Mouse (Mus musculus): Measurements from ENCODE around the gene Kif6. TPM values are rescaled to one million over a fixed set of nuclear protein-coding genes. Genes with fewer than 3 reads are reported as not detected.

Gene Kif6
- total and polyA plus RNA-seq, 3 experiments = 2.1 to 2.6 (median 2.3) TPM

DNA sequence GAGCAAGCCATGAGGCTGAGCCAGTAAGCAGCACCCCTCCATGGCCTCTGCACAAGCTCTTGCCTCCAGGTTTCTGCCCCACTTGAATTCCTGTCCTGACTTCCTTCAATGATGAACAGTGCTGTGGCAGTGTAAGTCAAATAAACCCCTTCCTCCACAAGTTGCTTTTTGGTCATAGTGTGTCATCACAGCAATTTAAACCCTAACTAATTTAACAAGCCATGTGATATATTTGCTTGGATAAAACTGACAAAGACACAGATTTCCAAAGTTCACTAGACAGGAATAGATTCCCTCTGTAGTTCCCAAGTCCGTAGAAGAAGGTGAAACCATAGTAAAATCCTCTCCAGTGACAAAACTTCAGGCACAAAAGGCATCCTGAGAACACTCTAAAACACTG, 114.9 kb downstream of the Kif6 start:
- WGBS = 79% methylated on average over 1 of the region's 1 CpGs
- H3K36me3 ChIP-seq (ENCODE audit: control insufficient read depth, insufficient read depth, low read length) = no peaks in the 10 kb centered on the region
- H3K27ac ChIP-seq = no peak overlapping the region
- H3K4me1 ChIP-seq (ENCODE audit: control insufficient read depth, insufficient read depth, low read length) = peaks cover 2% of the 10 kb centered on the region; the same call in 1 of the 2 replicates
- H3K9ac ChIP-seq (ENCODE audit: low read depth, low read length) = no peak overlapping the region
- no peaks in the 10 kb centered on the region for H3K27me3 ChIP-seq (ENCODE audit: control insufficient read depth, insufficient read depth, low read length)
- TF ChIP-seq POLR2A (IDR thresholded peaks at IDR 0.05; ENCODE audit: insufficient read depth, low read depth, low read length) = no peak
- TF ChIP-seq EP300 (IDR thresholded peaks at IDR 0.05; ENCODE audit: insufficient read depth, low read depth, low read length) = no peak
- no peak for TF ChIP-seq CTCF (IDR thresholded peaks at IDR 0.05)
- DNase-seq = no peak
- intact Hi-C loops (cut with DNase I) = no loop called here
- H3K4me3 ChIP-seq = no peak overlapping the region
- no peaks in the 10 kb centered on the region for H3K79me2 ChIP-seq (replicated peaks; ENCODE audit: control insufficient read depth, insufficient read depth, low read length)

DNA sequence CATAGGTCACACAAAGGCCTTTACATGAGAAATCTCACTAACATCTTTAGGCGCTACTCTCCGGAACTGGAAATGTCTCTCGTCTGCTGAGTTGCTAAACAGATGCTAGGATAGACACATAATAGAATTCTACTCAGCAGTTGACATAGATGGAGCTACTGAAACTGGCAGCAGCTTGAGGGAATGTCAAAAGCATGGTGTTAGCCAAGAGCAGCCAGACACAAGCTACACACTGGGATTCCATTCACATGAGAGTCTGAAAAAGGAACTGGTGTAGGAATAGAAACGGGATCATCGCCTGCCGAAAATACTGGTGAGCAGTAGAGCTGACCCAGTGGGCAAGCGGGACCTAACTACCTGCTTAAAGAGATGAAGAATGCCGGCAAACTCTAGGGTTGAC, 117.8 kb downstream of the Kif6 start:
- intact Hi-C loops (cut with DNase I) = no loop called here
- 0 out of 2 replicates have a peak, but pooled peaks have one; percentile 15 for TF ChIP-seq EP300 (IDR thresholded peaks at IDR 0.05; ENCODE audit: insufficient read depth, low read depth, low read length)
- no peak for TF ChIP-seq POLR2A (IDR thresholded peaks at IDR 0.05; ENCODE audit: insufficient read depth, low read depth, low read length)
- Histone ChIP-seq H3K27me3 (ENCODE audit: control insufficient read depth, insufficient read depth, low read length) (no peaks in the 10 kb centered on the region), H3K9ac (ENCODE audit: low read depth, low read length) (no peak overlapping the region), H3K27ac (peak overlapping the region; percentile 52), H3K79me2 (replicated peaks; ENCODE audit: control insufficient read depth, insufficient read depth, low read length) (no peaks in the 10 kb centered on the region), H3K4me1 (ENCODE audit: control insufficient read depth, insufficient read depth, low read length) (no peaks in the 10 kb centered on the region; the same call in 1 of the 2 replicates), H3K4me3 (no peak overlapping the region), H3K36me3 (ENCODE audit: control insufficient read depth, insufficient read depth, low read length) (no peaks in the 10 kb centered on the region)
- peak in 1 of 2 experiments; percentile 44 for DNase-seq
- 56% methylated on average over 8 of the region's 8 CpGs for WGBS

DNA sequence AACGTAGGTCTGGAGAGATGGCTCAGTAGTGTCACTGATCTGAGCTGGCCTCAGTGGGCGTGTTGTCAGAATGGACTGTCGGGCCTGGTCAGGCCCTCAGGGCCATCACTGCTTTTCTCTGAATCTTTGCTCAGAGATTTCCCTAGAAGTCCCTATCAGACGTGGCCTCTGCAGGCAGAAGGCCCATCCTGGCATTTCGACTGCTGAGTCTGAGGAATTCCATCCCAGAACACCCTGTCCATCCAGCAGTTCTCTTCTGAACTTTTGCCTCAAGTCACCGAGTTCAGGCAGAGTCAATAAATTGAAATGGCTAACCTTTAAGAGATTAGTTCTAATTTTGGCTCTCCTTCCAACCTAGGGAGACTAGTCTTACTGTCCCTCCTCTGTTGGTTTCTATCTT, 119.1 kb downstream of the Kif6 start:
- WGBS = 60% methylated on average over 6 of the region's 6 CpGs
- no peak overlapping the region for H3K4me3 ChIP-seq
- H3K4me1 ChIP-seq (ENCODE audit: control insufficient read depth, insufficient read depth, low read length) = no peaks in the 10 kb centered on the region; the same call in 1 of the 2 replicates
- H3K79me2 ChIP-seq (replicated peaks; ENCODE audit: control insufficient read depth, insufficient read depth, low read length) = no peaks in the 10 kb centered on the region
- TF ChIP-seq CTCF (IDR thresholded peaks at IDR 0.05) (no peak), POLR2A (IDR thresholded peaks at IDR 0.05; ENCODE audit: insufficient read depth, low read depth, low read length) (no peak), EP300 (IDR thresholded peaks at IDR 0.05; ENCODE audit: insufficient read depth, low read depth, low read length) (no peak)
- H3K27ac ChIP-seq = no peak overlapping the region
- DNase-seq = no peak
- intact Hi-C loops (cut with DNase I) = no loop called here
- H3K36me3 ChIP-seq (ENCODE audit: control insufficient read depth, insufficient read depth, low read length) = no peaks in the 10 kb centered on the region
- H3K9ac ChIP-seq (ENCODE audit: low read depth, low read length) = no peak overlapping the region
- no peaks in the 10 kb centered on the region for H3K27me3 ChIP-seq (ENCODE audit: control insufficient read depth, insufficient read depth, low read length)

DNA sequence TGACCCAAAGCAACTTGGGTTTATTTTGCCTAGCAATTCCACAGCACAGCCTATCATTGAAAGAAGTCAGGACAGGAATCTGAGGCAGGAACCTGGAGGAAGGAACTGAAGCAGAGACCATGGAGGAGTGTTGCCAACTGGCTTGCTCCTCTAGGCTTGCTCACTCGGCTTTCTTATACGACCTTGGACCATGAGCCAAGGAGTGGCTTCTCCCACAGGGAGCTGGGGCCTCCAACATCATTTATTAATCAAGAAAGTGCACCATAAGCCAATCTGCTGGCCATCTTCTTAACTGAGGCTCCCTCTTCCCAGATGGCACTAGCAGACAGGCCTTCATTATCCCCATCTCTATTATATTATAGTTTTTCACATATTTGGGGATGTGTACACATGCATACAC, 119.8 kb downstream of the Kif6 start:
- Histone ChIP-seq H3K9ac (ENCODE audit: low read depth, low read length) (no peak overlapping the region), H3K79me2 (replicated peaks; ENCODE audit: control insufficient read depth, insufficient read depth, low read length) (no peaks in the 10 kb centered on the region), H3K4me3 (no peak overlapping the region), H3K27me3 (ENCODE audit: control insufficient read depth, insufficient read depth, low read length) (no peaks in the 10 kb centered on the region), H3K4me1 (ENCODE audit: control insufficient read depth, insufficient read depth, low read length) (peaks cover 1% of the 10 kb centered on the region; the same call in 1 of the 2 replicates), H3K36me3 (ENCODE audit: control insufficient read depth, insufficient read depth, low read length) (no peaks in the 10 kb centered on the region), H3K27ac (no peak overlapping the region)
- intact Hi-C loops (cut with DNase I) = loop anchor here (5.0 kb wide), 2 partner anchors 98 to 118 kb away; no protein-coding TSS in a partner anchor
- 71% methylated on average over 2 of the region's 2 CpGs for WGBS
- no peak for DNase-seq
- TF ChIP-seq POLR2A (IDR thresholded peaks at IDR 0.05; ENCODE audit: insufficient read depth, low read depth, low read length) (no peak), EP300 (IDR thresholded peaks at IDR 0.05; ENCODE audit: insufficient read depth, low read depth, low read length) (no peak), CTCF (IDR thresholded peaks at IDR 0.05) (no peak)

DNA sequence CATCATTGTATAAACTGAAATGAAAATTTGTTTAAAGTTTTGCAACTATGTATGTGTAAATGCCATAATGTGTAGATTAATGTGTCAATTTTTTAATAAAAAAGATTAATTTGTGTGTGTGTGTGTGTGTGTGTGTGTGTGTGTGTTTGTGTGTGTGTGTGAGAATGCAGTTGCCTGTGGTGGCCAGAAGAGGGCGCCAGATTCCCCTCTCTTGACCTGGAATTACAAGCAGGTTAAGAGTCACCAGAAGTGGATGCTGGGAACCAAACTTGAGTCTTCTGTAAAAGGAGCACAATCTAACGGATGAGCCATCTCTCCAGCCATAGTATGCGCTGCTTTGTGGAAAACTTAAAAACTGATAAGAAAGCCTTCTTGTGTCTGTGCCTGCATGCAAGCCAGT, 121.4 kb downstream of the Kif6 start:
- no peak overlapping the region for H3K9ac ChIP-seq (ENCODE audit: low read depth, low read length)
- H3K36me3 ChIP-seq (ENCODE audit: control insufficient read depth, insufficient read depth, low read length) = no peaks in the 10 kb centered on the region
- TF ChIP-seq CTCF (IDR thresholded peaks at IDR 0.05) (peak; percentile 11; the same call in 1 of the 2 replicates), POLR2A (IDR thresholded peaks at IDR 0.05; ENCODE audit: insufficient read depth, low read depth, low read length) (no peak)
- H3K4me3 ChIP-seq = no peak overlapping the region
- H3K27ac ChIP-seq = no peak overlapping the region
- intact Hi-C loops (cut with DNase I) = loop anchor here (5.0 kb wide), 2 partner anchors 96 to 116 kb away; no protein-coding TSS in a partner anchor
- peaks cover 4% of the 10 kb centered on the region for H3K4me1 ChIP-seq (ENCODE audit: control insufficient read depth, insufficient read depth, low read length)
- H3K79me2 ChIP-seq (replicated peaks; ENCODE audit: control insufficient read depth, insufficient read depth, low read length) = no peaks in the 10 kb centered on the region
- 77% methylated on average over 3 of the region's 3 CpGs for WGBS
- no peak for DNase-seq
- H3K27me3 ChIP-seq (ENCODE audit: control insufficient read depth, insufficient read depth, low read length) = no peaks in the 10 kb centered on the region

DNA sequence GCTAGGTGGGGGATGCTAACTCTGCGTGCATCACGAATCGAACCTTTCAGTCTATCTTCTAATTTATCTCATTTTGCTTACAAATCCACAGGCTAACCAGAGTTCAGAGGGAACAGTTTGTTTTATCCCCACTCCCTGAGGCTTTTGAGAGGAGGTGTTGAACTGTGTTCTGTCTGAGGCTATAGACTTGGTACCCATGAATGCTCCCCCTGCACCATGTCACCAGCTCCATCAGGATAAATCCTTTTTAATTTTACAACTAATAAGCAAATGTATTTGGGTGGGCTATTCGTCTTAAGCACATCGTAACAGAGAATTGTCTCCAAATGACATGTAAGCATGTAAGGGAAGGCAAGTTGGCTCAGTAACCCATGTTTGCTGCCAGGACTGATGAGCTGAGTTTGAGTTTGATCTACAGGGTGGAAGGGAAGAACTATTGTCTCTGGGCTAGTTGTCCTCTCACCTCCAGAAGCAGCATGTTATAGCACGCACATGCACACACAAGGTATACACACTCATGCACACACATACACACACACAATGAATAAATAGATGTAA, 122.4 kb downstream of the Kif6 start:
- intact Hi-C loops (cut with DNase I) = loop anchor here (5.0 kb wide), 2 partner anchors 95 to 115 kb away; no protein-coding TSS in a partner anchor

More for the DNA sequence above, 122.4 kb downstream of the Kif6 start:
- H3K27ac ChIP-seq = no peak overlapping the region; the same call in 1 of the 2 replicates
- no peaks in the 10 kb centered on the region for H3K36me3 ChIP-seq (ENCODE audit: control insufficient read depth, insufficient read depth, low read length)
- H3K27me3 ChIP-seq (ENCODE audit: control insufficient read depth, insufficient read depth, low read length) = no peaks in the 10 kb centered on the region
- peaks cover 4% of the 10 kb centered on the region for H3K4me1 ChIP-seq (ENCODE audit: control insufficient read depth, insufficient read depth, low read length)
- WGBS = 93% methylated on average over 6 of the region's 6 CpGs
- no peak overlapping the region for H3K4me3 ChIP-seq
- H3K9ac ChIP-seq (ENCODE audit: low read depth, low read length) = no peak overlapping the region
- no peaks in the 10 kb centered on the region for H3K79me2 ChIP-seq (replicated peaks; ENCODE audit: control insufficient read depth, insufficient read depth, low read length)
- TF ChIP-seq CTCF (IDR thresholded peaks at IDR 0.05) (no peak), POLR2A (IDR thresholded peaks at IDR 0.05; ENCODE audit: insufficient read depth, low read depth, low read length) (no peak), EP300 (IDR thresholded peaks at IDR 0.05; ENCODE audit: insufficient read depth, low read depth, low read length) (no peak)
- DNase-seq = no peak

All from heart, adult 2 months (tissue).